Mouse (Mus musculus): ENCODE measurements at regions not wholly inside any gene's neighbourhood (a gene's known extent, or its start where the extent isn't known, plus 50 kb on each side); places are given as distances from the start of the nearest gene placed in this dataset.
A peak's percentile ranks its signal among the peaks of the same experiment; 100 is the strongest.

DNA sequence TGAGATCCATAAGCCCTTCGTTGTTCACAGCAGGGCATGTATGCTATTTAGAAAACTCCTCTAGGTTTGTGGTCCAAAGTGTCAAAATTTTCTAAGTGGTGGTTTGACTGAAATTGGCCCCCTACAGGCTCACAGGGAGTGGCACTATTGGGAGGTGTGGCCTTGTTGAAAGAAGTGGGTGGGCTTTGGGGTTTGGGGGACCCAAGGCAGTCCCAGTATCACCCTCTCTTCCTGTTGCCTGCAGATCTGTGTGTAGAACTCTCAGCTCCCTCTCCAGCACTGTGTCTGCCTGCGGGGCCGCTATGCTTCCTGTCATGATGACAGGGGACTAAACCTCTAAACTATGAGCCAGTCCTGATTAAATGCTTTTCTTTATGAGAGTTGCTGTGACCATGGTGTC lies 144.1 kb upstream of the Serp2 start:
- DNase-seq, result no peak

DNA sequence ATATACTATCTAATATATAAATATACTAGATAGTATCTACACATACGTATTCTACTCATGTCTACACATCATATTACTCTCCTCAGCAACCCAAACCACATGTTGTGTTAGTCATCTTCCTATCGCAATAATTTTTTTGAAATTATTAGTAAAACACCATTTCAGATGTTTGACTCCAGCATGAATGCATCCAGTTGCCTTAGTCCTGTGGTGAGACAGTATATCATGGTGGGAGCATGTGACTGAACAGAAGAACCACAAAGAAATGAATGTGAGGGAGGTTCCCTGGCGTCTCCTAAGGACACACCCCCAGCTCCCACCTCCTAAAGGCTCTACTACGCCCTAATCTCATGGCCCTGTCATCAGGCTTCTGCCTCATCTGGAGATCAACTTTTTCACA lies 143.5 kb upstream of the Serp2 start:
- no peak for DNase-seq

DNA sequence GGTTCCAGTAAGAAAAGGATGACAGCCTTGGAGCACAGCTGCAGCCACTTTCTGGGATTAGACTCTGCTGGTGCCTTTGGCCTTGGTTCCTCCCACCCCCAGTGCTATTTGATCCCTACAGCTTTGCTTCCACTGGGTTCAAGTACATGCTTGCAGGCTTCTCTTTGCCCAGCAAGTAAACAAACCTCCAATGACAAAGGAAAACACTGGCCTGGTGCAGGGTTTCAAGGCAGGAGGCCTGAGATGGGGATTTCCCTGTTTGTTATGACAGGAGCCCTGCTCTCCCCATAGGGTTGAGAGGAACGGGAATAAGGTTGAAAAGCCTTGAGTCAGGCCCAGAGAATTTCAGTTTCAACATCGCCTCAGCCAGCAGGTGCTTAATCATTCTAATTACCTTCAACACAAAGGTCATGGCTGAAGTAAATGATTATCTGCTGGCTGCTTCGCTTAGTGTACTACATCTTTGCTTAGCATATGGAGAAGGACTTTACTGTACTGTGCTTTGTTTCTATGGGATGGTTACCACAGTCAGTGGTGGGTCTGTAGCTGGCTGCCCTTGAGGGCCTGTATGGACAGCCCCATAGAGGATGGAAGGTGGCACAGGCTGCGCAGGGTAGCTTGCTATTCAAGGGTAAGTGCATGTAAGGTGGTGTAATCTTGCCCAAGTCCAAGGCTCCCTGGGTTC lies 142.2 kb upstream of the Serp2 start:
- no peak for DNase-seq

DNA sequence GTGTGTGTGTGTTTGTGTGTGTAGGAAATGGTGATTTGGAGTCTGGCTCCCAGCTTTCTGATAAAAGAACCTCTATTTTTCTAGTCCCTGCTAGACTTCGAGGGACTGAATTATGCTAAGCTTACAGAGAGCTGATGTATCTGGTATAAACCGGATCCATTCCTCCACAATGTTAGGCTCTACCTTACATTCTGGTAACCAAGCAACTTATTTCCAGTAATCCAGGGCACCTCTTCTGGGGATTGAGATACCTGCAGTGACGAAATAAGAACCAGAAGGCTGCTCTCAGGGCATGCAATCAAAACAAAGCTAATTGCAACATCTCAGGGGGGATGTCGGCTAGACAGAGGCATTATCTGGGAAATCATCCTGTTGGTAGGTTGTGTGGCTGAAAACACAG lies 140.0 kb upstream of the Serp2 start:
- no peak for DNase-seq

DNA sequence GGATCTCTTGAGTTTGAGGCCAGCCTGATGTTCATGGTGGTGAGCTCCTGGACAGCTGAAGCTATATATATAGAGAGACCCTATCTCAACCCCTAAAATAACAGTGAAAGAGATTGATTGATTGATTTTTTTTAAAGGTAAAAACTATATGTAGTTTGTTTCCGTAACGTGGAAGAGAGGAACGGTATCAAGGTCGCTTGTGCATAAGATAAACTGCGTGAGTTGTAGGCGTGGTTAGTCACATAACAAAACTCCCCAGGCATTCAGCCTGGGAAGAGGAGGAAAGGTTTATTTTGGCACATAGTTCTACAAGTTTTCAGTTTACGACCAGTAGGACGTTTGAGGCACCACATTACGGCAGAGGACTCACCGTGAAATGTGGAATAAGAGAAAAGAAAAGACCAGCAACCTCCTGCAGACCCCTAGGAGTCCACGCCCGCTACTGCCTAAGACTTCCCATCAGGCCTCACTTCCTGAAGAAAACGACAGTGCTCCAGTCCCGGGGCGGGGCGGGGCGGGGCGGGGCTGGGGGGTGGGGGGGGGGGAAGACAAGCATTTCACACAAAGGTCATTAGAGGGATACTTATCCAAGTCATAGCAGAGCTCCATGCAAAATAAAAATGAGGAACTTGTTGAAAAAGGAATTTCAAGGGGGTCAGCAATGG lies 139.1 kb upstream of the Serp2 start:
- no peak for DNase-seq

GRCm38 (mm10) chr14:76694894-76695293 lies 138.2 kb upstream of the Serp2 start:
- no peak for DNase-seq

DNA sequence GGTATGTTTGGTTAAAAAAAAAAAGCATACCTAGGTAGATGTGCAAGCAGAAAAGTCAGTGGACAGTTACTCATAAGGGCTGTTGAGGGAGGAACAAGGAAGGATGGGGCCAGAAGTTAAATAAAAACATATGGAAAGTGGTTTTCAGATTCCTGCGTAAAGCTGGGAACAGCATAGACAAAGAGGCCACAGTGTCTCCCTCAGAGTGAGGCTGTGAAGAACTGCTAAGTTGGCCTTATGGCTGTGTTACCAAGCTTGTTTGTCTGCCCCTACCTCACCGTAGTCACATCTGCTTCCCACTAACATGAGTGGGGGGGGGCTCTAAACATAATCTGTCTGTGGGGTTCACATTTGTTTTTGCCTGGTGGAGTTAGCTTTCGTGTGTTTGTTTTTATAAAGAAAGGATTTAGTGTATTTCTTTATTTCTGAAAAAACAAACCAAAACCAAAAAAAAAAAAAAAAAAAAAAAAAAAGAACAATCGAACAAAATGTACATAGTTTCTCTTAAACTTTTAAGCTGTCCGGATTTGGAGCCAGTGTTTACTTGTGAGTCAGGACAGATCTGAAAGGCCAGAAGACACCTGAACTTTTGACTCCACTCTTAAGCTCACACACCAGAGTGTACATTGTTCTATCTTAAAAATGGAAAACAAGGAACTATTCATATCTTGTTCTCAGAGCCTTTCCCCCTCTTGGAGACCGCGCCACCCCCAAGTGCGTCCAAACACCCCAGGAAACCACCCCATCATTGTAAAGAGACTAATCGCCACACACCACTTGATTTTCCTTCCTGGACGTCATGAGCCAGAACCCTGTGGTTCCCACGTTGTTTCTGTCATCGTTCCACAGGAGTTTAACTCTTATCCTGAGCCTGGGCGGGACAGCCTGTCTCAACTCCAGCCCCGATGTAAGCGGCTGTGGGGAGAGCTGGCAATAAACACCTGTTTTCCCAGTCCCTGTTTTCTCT lies 136.9 kb upstream of the Serp2 start:
- DNase-seq, result no peak

DNA sequence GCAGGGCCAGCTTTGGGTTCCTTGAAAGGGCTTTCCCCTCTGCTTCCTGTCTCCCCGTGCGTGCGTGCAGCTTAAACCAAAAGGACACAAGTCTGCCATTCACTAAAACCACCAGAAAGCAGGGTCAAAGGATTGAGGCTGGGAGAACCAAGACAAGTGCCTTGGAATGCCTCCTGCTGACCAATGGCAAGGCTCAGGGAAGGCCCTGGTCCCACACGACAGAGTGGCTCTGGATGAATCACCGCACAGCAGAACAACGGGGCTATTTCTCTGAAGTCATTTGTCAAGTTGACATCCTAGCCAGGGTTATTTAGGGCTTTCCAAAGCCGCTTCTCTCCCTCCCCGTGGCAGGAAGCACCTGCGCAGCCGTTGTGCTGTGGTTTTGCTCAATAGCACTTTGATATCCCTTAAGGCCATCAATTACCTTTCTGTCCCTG lies 131.3 kb upstream of the Serp2 start:
- no peak for DNase-seq

DNA sequence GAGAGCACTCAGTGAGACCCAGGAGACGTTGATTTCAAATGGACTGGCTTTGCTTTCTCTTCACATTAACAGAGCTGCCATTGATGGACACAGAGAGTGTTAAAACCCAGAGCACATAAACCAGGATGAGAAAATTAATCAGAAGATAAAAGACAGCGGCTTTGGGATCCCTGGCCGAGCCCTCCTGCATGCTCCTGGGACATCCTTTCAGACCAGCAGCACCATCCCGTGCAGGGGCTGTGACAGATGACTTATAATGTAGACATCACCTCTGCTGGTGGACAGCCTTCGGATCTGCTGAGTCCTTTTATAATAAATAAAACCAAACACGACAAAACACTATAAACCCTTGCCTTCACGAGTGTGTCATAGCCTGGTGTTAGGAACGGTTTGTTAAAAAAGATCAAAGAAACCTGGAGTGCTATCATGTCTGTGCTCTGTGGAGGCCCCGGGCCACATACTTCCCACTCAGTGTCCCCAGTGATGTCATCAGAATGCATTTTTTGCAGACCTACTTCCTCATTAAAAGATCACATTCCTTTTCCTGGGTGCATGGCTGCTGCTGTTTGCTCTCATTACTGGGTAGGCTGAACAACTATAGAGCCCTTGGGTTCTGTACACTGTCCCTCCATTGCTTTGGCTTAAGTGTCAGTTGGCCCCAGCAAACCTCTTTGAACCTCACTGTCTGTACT lies 130.2 kb upstream of the Serp2 start:
- DNase-seq, result no peak

DNA sequence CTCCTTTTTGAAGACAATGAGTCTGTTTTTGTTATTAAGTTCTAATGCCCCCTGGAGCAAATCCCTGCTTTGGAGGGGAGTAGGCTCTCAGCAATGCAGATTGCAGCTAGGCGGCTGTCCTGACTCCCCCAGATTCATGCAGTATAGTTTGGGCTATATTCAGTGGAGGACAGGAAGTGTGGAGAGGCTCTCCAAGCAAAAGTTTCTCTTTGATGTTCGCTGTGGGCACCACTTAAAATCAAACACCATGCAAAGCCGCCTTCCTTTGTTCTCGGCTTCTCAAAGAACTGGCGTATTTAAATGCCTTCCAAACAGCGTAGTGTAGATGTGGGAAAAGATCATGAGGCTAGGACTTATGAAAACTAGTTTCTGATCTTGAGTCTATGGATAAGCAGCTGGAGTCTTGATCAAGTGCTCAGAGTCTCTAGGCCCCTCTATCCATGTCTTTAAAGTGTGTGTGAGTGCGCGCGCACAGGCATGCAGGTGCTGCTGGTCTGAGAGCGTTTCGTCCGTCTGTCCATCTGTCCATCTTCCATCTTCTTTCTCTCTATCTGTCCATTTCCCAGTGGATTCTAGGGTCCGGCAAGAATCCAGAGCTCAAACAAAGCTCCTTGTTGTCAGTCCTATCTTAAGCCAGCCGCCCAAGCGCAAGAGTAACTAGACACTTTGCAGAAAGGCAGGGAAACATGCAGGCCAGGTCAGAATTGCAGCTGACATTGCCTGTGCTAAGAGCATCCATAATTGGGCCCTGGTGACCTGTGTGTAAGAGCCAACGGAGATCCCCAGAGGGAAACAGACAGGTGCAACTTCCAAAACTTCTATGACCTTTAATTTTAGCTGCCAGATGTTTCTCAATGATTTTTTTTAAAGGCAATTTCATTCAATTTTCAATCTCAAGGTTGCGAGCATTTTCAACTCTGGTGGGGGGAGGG lies 129.4 kb upstream of the Serp2 start:
- DNase-seq, result no peak

GRCm38 (mm10) chr14:76684327-76684726 lies 127.6 kb upstream of the Serp2 start:
- DNase-seq, result no peak

- peak in 1 of 2 experiments; percentile 11 for DNase-seq
These were observed 125.1 kb upstream of the Serp2 start for GRCm38 (mm10) chr14:76681581-76682377.

GRCm38 (mm10) chr14:76678512-76679134 lies 121.9 kb upstream of the Serp2 start:
- no peak for DNase-seq

- no peak for DNase-seq
These were observed 118.3 kb upstream of the Serp2 start for GRCm38 (mm10) chr14:76674949-76675348.

DNA sequence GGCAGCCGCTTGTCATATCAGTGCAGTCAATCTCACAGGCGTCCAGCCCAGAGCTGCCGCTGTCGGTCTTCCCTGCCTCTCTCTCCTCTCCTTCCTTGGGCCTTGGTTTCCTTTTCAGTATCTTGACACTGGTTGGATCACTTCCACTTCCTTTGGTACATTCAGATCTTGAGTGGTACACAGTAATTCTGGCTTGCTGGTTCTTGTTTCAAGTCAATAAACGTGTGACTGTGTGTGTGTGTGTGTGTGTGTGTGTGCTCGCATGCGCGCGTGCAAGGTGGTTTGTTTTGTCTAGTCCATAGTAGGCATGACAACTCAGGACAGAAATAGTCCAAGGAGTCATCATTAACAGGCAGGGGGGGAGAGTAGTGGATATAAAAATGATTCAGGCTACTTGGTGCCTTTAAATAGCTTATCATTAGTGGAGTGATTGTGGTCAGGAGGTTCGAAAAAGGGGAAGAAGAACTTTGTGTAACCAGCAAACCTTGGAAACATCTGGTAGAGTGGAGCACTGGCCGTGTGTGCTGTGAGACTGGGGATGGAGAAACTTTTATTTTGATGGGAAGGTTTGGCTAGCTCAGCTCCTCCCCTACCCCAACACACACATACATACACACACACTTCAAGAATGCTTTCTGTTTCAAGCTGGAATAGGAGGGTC lies 117.1 kb upstream of the Serp2 start:
- no peak for DNase-seq

DNA sequence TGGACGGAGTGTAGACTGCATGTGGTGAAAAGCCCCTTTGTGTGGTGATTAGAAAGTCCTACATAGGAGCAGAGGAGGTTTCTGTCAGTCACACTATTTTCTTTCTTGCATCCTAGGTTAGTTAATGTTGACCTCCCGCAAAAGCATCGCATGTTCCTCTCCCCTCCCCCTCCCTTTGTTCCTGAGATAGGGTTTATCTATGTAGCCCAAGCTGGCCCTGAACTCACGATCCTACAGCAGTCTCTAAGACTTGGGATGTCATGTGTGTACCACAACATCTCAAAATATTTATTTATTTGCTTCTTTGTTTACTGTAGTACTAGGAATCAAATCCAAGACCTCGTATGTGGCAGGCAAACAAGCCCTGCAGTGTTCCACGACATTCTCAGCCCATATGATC lies 116.2 kb upstream of the Serp2 start:
- DNase-seq, result no peak

DNA sequence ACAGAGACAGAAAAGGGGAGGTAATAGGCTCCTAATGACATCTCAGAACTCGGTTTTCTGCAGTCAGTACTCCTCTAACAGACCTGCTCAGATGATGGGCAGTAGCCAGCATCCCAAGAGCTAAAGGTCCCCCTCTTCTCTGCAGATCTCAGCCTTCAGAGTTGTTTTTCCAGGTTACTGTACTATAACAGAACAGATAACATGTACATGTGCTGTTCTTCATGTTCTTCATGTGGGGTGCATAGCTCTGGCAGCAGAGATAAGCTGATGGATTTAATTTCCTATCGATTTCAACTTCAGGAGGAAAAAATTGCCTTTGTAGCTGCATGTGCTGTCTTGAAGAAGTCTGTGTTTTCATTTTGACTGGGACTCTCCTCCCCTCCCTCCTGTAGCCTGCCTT lies 115.8 kb upstream of the Serp2 start:
- no peak for DNase-seq

DNA sequence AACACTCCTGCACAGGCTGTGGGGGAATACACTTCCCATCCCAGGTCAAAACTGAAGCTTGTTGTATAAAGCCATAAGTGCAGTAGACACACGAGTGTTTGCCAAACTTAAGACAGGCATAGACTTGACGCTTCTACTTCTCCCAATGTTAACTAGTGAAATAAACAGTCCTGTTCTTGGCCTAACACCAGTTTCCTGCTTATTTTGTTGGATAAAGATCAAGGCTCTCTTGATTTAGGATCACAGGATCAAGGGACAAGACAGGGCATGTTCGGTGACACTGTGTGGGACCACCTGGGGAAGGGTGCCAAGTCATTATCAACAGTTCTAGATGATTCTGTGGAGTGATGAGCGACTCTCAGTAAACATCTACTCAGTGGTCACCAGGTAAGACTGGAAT lies 114.3 kb upstream of the Serp2 start:
- no peak for DNase-seq

DNA sequence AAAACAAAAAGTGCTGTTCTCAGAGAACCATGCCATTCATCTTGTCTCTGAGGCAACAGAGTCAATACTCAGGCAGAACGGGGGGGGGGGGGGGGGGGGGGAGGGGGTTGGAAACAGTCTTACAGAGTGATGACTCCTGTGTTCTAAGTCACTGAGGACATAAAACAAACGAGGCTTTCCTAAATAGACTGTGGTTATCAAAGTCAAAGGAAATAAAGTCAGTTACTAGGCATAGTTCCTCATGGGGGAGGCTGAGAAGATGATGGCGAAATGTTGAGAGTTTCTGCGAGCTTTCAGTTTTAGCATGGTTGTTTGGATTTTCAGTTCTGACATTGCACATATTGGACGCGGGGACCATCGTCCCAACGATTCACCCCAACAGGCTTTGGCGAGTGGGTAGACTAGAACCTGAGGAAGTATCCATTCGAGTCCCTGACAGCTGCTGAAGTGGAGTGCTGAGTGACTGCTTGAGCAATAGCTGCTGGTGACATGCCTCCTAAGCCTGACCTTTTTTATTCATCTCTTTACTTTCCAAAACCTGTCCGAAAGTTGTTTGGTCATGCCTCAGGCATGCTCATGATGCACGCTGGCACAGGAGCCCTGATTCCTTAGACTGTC lies 109.2 kb upstream of the Serp2 start:
- DNase-seq, result no peak
